Mouse (Mus musculus) liver, postnatal 0 days (tissue): ENCODE measurements around the gene Zfp580.

Experiments used
- CTCF ChIP-seq: sonication (generic); IDR thresholded peaks from 2 replicates; pipeline ENCODE4 v1.5.1; 2016; ENCODE audit warnings: antibody characterized with exemption, low read depth
- EP300 ChIP-seq: IDR thresholded peaks from 2 replicates; pipeline ENCODE4 v1.6.1; 2016; ENCODE audit warnings: antibody characterized with exemption, low read depth, mild to moderate bottlenecking

DNA sequence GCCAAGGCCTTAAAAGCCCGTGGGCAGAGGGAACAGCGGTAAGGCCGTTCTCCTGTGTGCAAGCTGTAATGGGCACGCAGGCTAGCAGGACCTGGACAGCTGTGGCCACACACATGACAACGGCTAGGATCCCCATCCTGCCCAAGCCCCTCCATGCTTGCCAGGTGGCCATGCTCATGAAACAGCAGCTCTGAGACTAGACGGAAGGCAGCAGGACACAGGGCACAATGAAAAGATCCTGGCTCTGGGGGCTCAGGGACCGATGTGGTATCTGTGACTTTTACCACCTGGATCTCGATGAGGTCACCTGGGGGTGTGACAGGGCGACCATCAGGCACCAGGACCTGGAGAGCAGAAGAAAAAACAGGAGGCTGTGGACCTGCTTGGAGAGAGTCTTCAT lies 15.2 kb upstream of the Zfp580 start:
- TF ChIP-seq CTCF (no peak), EP300 (no peak)
